Mouse (Mus musculus) cerebellum, adult 2 months (tissue): ENCODE measurements around the gene Cdnf.

Source experiments
- CTCF ChIP-seq: fragments of 200-500 bp; IDR thresholded peaks from 2 replicates; pipeline ENCODE4 v1.5.1; 2011; ENCODE audit warnings: low read depth, mild to moderate bottlenecking, control low read depth, low read length, moderate library complexity, borderline replicate concordance; ENCODE audit not compliant: insufficient read depth
- POLR2A ChIP-seq: fragments of 200-500 bp; IDR thresholded peaks from 2 replicates; pipeline ENCODE4 v1.6.1; 2011; ENCODE audit warnings: low read length, control low read depth, borderline replicate concordance; ENCODE audit not compliant: insufficient read depth

GRCm38 (mm10) chr2:3500886-3501285 is 11.9 kb upstream of the Cdnf start:
- no peak for TF ChIP-seq CTCF
- TF ChIP-seq POLR2A: no peak
